Mouse (Mus musculus) brown adipose tissue, adult 24 weeks (tissue): Measurements from ENCODE around the gene Map4k3. TPM values are rescaled to one million over a fixed set of nuclear protein-coding genes. Genes with fewer than 3 reads are reported as not detected.
"Not testable (repeated sequence)": the region's sequence is repeated elsewhere in the genome, so short reads cannot be mapped to it uniquely, and the experiment has no call there.

Experiments
- H3K27ac ChIP-seq: fragments of 200-500 bp; replicated peaks from 2 replicates; pipeline ENCODE4 v1.5.1; 2012; ENCODE audit warnings: low read depth, mild to moderate bottlenecking, low read length
- H3K4me1 ChIP-seq: fragments of 200-500 bp; 2 replicates; pipeline ENCODE4 v1.6.1; 2012; ENCODE audit warnings: low read length, mixed read lengths; ENCODE audit not compliant: control insufficient read depth, insufficient read depth, insufficient read length
- H3K4me3 ChIP-seq: fragments of 200-500 bp; 2 replicates; pipeline ENCODE4 v1.5.1; 2012; ENCODE audit warnings: low read depth, mild to moderate bottlenecking, low read length, moderate library complexity; ENCODE audit not compliant: insufficient read depth
- polyA plus RNA-seq: library from polyadenylated mRNA; stranded (reverse); fragments of >200 nt; gene quantifications from 2 replicates; pipeline ENCODE4 v1.2.4, GENCODE M21; 2012; ENCODE audit not compliant: missing spikeins, insufficient read depth, insufficient read length

The Map4k3 gene
- polyA plus RNA-seq, 1 experiment: 16.6 TPM

DNA sequence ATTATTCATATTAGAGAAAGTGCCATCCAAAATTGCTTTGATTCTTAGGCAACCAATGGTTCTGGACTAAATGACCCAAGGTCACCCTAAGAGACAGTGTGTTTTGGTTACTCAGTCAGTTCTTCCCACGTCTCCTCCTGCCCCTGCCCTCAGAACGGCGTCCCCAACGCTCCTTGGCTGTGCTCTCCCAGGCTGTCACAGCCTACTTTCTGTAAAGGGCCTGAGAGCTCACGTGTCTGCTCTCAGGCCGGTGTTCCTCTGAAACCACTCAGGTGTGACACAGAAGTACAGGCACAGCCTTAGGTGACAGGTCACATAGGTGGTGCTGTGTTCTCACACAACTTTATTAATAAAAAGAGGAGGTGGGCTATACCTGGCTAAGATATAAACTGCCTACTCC lies 148.4 kb downstream of the Map4k3 start:
- Histone ChIP-seq H3K4me3 (no peak overlapping the region), H3K27ac (no peak overlapping the region), H3K4me1 (no peaks in the 10 kb centered on the region)

DNA sequence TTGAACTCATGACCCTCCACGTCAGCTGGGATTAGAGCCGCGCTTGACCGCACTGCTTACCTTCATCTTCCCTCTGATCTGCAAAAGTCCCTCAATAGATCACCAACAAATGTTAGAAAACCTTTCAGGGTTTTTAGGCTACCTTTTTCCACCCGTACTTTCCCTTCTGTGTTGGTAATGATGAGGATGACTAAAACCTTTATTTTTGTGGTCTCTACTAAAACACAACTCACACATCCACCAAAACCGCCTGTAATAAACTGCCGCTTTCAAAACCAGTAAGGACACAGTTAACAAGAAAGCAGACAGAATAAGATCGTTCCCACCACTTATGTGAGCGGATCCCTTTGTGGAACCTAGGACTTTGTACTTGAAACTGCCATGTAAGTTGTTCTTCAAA lies 149.2 kb downstream of the Map4k3 start:
- Histone ChIP-seq H3K27ac (no peak overlapping the region), H3K4me1 (no peaks in the 10 kb centered on the region; the same call in 1 of the 2 replicates)

GRCm38 (mm10) chr17:80578041-80578440 lies 150.2 kb downstream of the Map4k3 start:
- no peaks in the 10 kb centered on the region; the same call in 1 of the 2 replicates for H3K4me1 ChIP-seq
- no peak overlapping the region for H3K27ac ChIP-seq
- no peak overlapping the region for H3K4me3 ChIP-seq

More for the DNA sequence above, 149.2 kb downstream of the Map4k3 start:
- H3K4me3 ChIP-seq: no peak overlapping the region

DNA sequence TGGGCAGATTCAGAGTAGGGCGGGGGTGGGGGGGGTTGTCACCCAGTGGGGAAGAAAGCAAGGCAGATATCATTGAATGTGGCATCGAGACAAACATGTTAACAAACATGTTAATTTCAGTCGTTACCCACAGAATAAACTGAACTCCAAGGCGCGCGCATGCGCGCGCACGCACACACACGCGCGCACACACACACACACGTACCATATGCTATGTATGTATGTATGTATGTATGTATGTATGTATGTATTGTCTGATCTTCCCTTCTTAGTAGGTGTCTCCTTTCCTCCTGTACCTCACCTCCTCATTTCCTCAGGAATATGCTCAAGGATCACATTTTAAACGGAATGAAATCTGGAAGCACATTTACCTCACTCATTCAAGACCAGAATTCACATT lies 150.6 kb downstream of the Map4k3 start, which contains the start of gene Cdkl4:
TSS of gene Cdkl4 (minus strand) at position 175 of the 400 bp plus-strand sequence.
- no peaks in the 10 kb centered on the region; the same call in 1 of the 2 replicates for H3K4me1 ChIP-seq
- 0 out of 2 replicates have a peak within 1 kb of the TSS, but pooled peaks have one; percentile 4 for H3K4me3 ChIP-seq
- H3K27ac ChIP-seq: no peak within 1 kb of the TSS

DNA sequence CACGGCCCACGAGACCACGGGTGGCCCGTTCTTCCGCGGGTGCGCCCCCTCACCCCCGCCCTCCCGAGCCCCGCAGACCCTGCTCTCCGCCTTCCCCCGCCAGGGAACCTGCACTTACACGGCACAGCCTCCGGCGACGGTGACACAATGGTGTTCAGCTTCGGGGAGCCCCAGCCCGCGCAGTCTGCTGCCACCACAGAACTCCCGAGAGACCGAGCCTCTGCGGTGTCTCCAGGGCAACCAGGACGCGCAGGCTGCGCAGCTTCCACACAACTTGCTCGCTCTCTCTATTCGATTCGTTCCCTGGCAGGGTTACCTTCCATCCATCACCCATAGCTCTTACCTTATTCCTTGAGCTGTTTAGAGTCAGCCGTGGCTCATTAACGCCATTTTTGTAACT lies 151.1 kb downstream of the Map4k3 start:
- Histone ChIP-seq H3K4me1 (no peaks in the 10 kb centered on the region; the same call in 1 of the 2 replicates), H3K27ac (no peak overlapping the region), H3K4me3 (0 out of 2 replicates have a peak overlapping the region, but pooled peaks have one; percentile 4)

- H3K4me1 ChIP-seq: no peaks in the 10 kb centered on the region; the same call in 1 of the 2 replicates
- no peak overlapping the region for H3K4me3 ChIP-seq
- H3K27ac ChIP-seq: no peak overlapping the region
Observed at GRCm38 (mm10) chr17:80575008-80575407, 153.3 kb downstream of the Map4k3 start.

- H3K27ac ChIP-seq: no peak overlapping the region
- H3K4me1 ChIP-seq: no peaks in the 10 kb centered on the region; the same call in 1 of the 2 replicates
- no peak overlapping the region for H3K4me3 ChIP-seq
Observed at GRCm38 (mm10) chr17:80574471-80574965, 153.8 kb downstream of the Map4k3 start.

DNA sequence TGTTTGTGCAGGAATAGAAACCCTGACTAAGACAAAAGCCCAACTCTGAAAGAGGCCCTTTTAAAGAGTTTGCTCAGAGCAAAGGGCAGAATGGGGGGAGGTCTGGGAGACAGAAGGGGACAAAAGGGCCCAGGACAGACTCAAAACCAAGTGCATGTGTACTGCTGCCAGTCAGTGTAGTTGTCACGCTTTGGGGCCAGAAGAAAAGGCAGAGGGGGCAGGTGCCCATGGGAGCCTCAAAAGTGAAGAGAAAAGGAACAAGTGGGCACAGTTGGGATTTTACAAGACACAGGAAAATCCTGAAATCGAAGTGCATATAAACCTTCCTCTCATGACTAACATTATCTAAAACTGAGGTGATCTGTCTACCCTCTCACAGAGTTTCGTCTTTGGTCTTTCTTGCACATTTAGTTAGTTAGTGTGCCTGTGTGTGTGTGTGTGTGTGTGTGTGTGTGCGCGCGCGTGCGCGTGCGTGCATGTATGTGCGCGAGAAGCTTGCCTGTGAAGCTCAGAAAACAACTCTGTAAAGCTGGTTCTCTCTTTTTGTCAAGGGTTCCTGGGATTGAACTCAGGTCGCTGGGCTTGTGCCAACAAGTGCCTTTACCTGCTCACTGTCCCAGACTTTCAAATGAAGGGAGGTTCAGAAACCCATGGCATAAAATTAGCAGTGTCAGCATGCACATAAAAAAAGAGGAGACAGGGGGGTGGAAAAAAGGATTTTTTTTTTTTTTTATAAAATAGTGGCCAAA lies 155.9 kb downstream of the Map4k3 start:
- Histone ChIP-seq H3K4me1 (no peaks in the 10 kb centered on the region; the same call in 1 of the 2 replicates), H3K4me3 (no peak overlapping the region), H3K27ac (no peak overlapping the region)

GRCm38 (mm10) chr17:80571460-80571859 lies 156.8 kb downstream of the Map4k3 start:
- Histone ChIP-seq H3K4me3 (no peak overlapping the region), H3K27ac (no peak overlapping the region), H3K4me1 (no peaks in the 10 kb centered on the region; the same call in 1 of the 2 replicates)

GRCm38 (mm10) chr17:80569718-80570117 lies 158.6 kb downstream of the Map4k3 start:
- not testable (repeated sequence) for H3K4me1 ChIP-seq, H3K27ac ChIP-seq, H3K4me3 ChIP-seq

GRCm38 (mm10) chr17:80568842-80569601 lies 159.3 kb downstream of the Map4k3 start:
- H3K4me1 ChIP-seq: no peaks in the 10 kb centered on the region
- no peak overlapping the region for H3K4me3 ChIP-seq
- no peak overlapping the region for H3K27ac ChIP-seq

DNA sequence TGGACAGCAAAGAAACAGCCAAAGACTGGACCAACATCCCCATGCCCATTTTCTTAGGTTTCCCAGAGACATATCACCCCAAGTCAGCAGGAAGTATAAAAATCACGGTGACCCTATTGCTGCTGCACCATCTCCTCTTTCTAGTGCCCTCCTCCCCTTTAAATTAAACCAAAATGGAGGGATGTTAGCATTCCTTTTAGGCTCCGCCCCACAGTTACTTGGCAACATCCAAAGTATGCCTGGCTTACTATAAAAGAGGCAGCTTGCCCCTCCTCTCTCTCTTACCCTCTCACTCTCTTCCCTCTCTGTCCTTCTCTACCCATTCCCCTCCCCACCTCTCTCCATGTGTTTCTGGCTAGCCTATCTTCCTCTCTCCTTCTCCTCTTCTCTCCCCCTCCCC lies 159.8 kb downstream of the Map4k3 start:
- H3K4me1 ChIP-seq: no peaks in the 10 kb centered on the region
- no peak overlapping the region for H3K27ac ChIP-seq
- no peak overlapping the region for H3K4me3 ChIP-seq

GRCm38 (mm10) chr17:80564611-80564924 lies 163.7 kb downstream of the Map4k3 start:
- Histone ChIP-seq H3K27ac (peak overlapping the region; percentile 64), H3K4me3 (peak overlapping the region; percentile 50), H3K4me1 (no peaks in the 10 kb centered on the region)

- H3K4me3 ChIP-seq: peak overlapping the region; percentile 50
- not testable (repeated sequence) for H3K4me1 ChIP-seq
- H3K27ac ChIP-seq: peak overlapping the region; percentile 64
Observed at GRCm38 (mm10) chr17:80563762-80564610, 164.3 kb downstream of the Map4k3 start.

DNA sequence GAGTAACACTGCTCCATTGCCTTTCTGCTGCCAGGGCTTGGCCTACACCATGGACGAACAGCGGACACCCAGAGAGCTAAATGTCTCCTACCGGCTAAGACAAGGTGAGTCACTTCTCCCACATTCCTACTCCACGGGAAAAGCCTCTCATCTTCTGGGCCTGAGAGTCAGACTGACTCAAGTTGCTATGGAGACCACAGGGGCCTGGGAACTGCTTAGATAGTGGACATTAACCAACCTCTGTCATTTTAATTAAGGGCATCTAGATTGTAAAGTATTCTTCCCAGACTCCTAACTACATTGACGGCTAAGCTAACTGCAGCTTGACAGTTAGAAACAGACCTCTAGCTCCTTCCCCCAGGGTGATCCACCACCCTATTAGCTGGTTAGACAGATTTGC lies 165.5 kb downstream of the Map4k3 start:
- no peak overlapping the region for H3K4me3 ChIP-seq
- no peaks in the 10 kb centered on the region for H3K4me1 ChIP-seq
- no peak overlapping the region for H3K27ac ChIP-seq
